Mouse (Mus musculus): ENCODE results near the gene Gm5089. TPM values are rescaled to one million over a fixed set of nuclear protein-coding genes. Genes with fewer than 3 reads are reported as not detected.
A peak's percentile ranks its signal among the peaks of the same experiment; 100 is the strongest.

Gene Gm5089
- polyA plus RNA-seq, 1 experiment from 2014 or later: 1.3 TPM

- peaks cover 23% of the 10 kb centered on the region for H3K4me1 ChIP-seq
- 66% methylated on average over 10 of the region's 10 CpGs for WGBS
- no peaks in the 10 kb centered on the region for H3K9me3 ChIP-seq (replicated peaks)
- H3K36me3 ChIP-seq: no peaks in the 10 kb centered on the region
- H3K27ac ChIP-seq (replicated peaks): peak overlapping the region; percentile 55
- peaks cover 39% of the 10 kb centered on the region for H3K27me3 ChIP-seq (ENCODE audit: low read depth, poor library complexity, severe bottlenecking)
- H3K4me3 ChIP-seq: no peak overlapping the region
- no peak for DNase-seq (ENCODE audit: low spot score)
Measured at GRCm38 (mm10) chr14:122426529-122427203, 24.2 kb downstream of the Gm5089 start.

- Histone ChIP-seq H3K36me3 (no peaks in the 10 kb centered on the region), H3K4me3 (no peak overlapping the region), H3K4me1 (peaks cover 23% of the 10 kb centered on the region), H3K27ac (replicated peaks) (no peak overlapping the region), H3K9me3 (replicated peaks) (no peaks in the 10 kb centered on the region), H3K27me3 (ENCODE audit: low read depth, poor library complexity, severe bottlenecking) (peaks cover 52% of the 10 kb centered on the region)
- 95% methylated on average over 3 of the region's 3 CpGs for WGBS
- no peak for DNase-seq (ENCODE audit: low spot score)
Measured at GRCm38 (mm10) chr14:122424441-122424840, 26.5 kb downstream of the Gm5089 start.

- Histone ChIP-seq H3K4me1 (peaks cover 34% of the 10 kb centered on the region), H3K36me3 (peaks cover 4% of the 10 kb centered on the region; the same call in 1 of the 2 replicates), H3K9me3 (replicated peaks) (0 out of 2 replicates have a peak, but pooled peaks cover 3% of the 10 kb centered on the region), H3K27ac (replicated peaks) (peak overlapping the region; percentile 61), H3K27me3 (ENCODE audit: low read depth, poor library complexity, severe bottlenecking) (peaks cover 62% of the 10 kb centered on the region), H3K4me3 (no peak overlapping the region)
- 11% methylated on average over 4 of the region's 4 CpGs for WGBS
- DNase-seq (ENCODE audit: low spot score): no peak
Measured at GRCm38 (mm10) chr14:122416166-122416771, 34.6 kb downstream of the Gm5089 start.

- Histone ChIP-seq H3K9me3 (replicated peaks) (0 out of 2 replicates have a peak, but pooled peaks cover 3% of the 10 kb centered on the region), H3K4me1 (peaks cover 45% of the 10 kb centered on the region), H3K4me3 (no peak overlapping the region), H3K36me3 (peaks cover 4% of the 10 kb centered on the region; the same call in 1 of the 2 replicates), H3K27ac (replicated peaks) (no peak overlapping the region), H3K27me3 (ENCODE audit: low read depth, poor library complexity, severe bottlenecking) (peaks cover 69% of the 10 kb centered on the region)
- no peak for DNase-seq (ENCODE audit: low spot score)
- WGBS: 93% methylated on average over 2 of the region's 2 CpGs
Measured at GRCm38 (mm10) chr14:122414786-122415185, 36.1 kb downstream of the Gm5089 start.

GRCm38 (mm10) chr14:122413542-122413928 is 37.4 kb downstream of the Gm5089 start:
- Histone ChIP-seq H3K27me3 (ENCODE audit: low read depth, poor library complexity, severe bottlenecking) (peaks cover 69% of the 10 kb centered on the region), H3K27ac (replicated peaks) (peak overlapping the region; percentile 57; the same call in 1 of the 2 replicates), H3K4me1 (peaks cover 50% of the 10 kb centered on the region), H3K9me3 (replicated peaks) (0 out of 2 replicates have a peak, but pooled peaks cover 3% of the 10 kb centered on the region), H3K4me3 (no peak overlapping the region), H3K36me3 (peaks cover 4% of the 10 kb centered on the region; the same call in 1 of the 2 replicates)
- no peak for DNase-seq (ENCODE audit: low spot score)
- 60% methylated on average over 2 of the region's 2 CpGs for WGBS

- WGBS: 62% methylated on average over 2 of the region's 2 CpGs
- Histone ChIP-seq H3K4me1 (peaks cover 53% of the 10 kb centered on the region), H3K9me3 (replicated peaks) (0 out of 2 replicates have a peak, but pooled peaks cover 3% of the 10 kb centered on the region), H3K36me3 (peaks cover 4% of the 10 kb centered on the region; the same call in 1 of the 2 replicates), H3K27me3 (ENCODE audit: low read depth, poor library complexity, severe bottlenecking) (peaks cover 69% of the 10 kb centered on the region), H3K27ac (replicated peaks) (no peak overlapping the region), H3K4me3 (no peak overlapping the region)
- no peak for DNase-seq (ENCODE audit: low spot score)
Measured at GRCm38 (mm10) chr14:122412841-122413541, 37.9 kb downstream of the Gm5089 start.

- no peaks in the 10 kb centered on the region for H3K36me3 ChIP-seq
- peaks cover 85% of the 10 kb centered on the region for H3K4me1 ChIP-seq
- H3K27me3 ChIP-seq (ENCODE audit: low read depth, poor library complexity, severe bottlenecking): peaks cover 99% of the 10 kb centered on the region
- no peaks in the 10 kb centered on the region for H3K9me3 ChIP-seq (replicated peaks)
- H3K27ac ChIP-seq (replicated peaks): peak overlapping the region; percentile 93
- H3K4me3 ChIP-seq: peak overlapping the region; percentile 62
- DNase-seq (ENCODE audit: low spot score): peak; percentile 86
- whole genome bisulfite sequencing: 1% methylated on average over 58 of the region's 58 CpGs
Measured at GRCm38 (mm10) chr14:122406541-122407219, 44.2 kb downstream of the Gm5089 start.

GRCm38 (mm10) chr14:122405897-122406540 is 44.9 kb downstream of the Gm5089 start:
- WGBS: under 1% methylated on average over 18 of the region's 18 CpGs
- peaks cover 85% of the 10 kb centered on the region for H3K4me1 ChIP-seq
- H3K9me3 ChIP-seq (replicated peaks): no peaks in the 10 kb centered on the region
- no peaks in the 10 kb centered on the region for H3K36me3 ChIP-seq
- H3K4me3 ChIP-seq: peak overlapping the region; percentile 62
- DNase-seq (ENCODE audit: low spot score): peak; percentile 50
- H3K27me3 ChIP-seq (ENCODE audit: low read depth, poor library complexity, severe bottlenecking): peaks cover 99% of the 10 kb centered on the region
- H3K27ac ChIP-seq (replicated peaks): peak overlapping the region; percentile 93

GRCm38 (mm10) chr14:122405236-122405635 is 45.7 kb downstream of the Gm5089 start:
- H3K4me3 ChIP-seq: peak overlapping the region; percentile 62
- peaks cover 99% of the 10 kb centered on the region for H3K27me3 ChIP-seq (ENCODE audit: low read depth, poor library complexity, severe bottlenecking)
- WGBS: 44% methylated on average over 12 of the region's 12 CpGs
- no peak for DNase-seq (ENCODE audit: low spot score)
- H3K36me3 ChIP-seq: no peaks in the 10 kb centered on the region
- peaks cover 83% of the 10 kb centered on the region for H3K4me1 ChIP-seq
- no peaks in the 10 kb centered on the region for H3K9me3 ChIP-seq (replicated peaks)
- H3K27ac ChIP-seq (replicated peaks): peak overlapping the region; percentile 93

GRCm38 (mm10) chr14:122404596-122405154 is 46.2 kb downstream of the Gm5089 start:
- Histone ChIP-seq H3K4me3 (peak overlapping the region; percentile 62), H3K27ac (replicated peaks) (peak overlapping the region; percentile 93), H3K9me3 (replicated peaks) (no peaks in the 10 kb centered on the region), H3K36me3 (no peaks in the 10 kb centered on the region), H3K27me3 (ENCODE audit: low read depth, poor library complexity, severe bottlenecking) (peaks cover 99% of the 10 kb centered on the region), H3K4me1 (peaks cover 77% of the 10 kb centered on the region)
- WGBS: 61% methylated on average over 7 of the region's 7 CpGs
- no peak for DNase-seq (ENCODE audit: low spot score)

GRCm38 (mm10) chr14:122403422-122403940 is 47.4 kb downstream of the Gm5089 start:
- H3K4me1 ChIP-seq: peaks cover 73% of the 10 kb centered on the region
- no peaks in the 10 kb centered on the region for H3K36me3 ChIP-seq
- peak overlapping the region; percentile 22; the same call in 1 of the 2 replicates for H3K4me3 ChIP-seq
- WGBS: 55% methylated on average over 3 of the region's 3 CpGs
- H3K27me3 ChIP-seq (ENCODE audit: low read depth, poor library complexity, severe bottlenecking): peaks cover 99% of the 10 kb centered on the region
- no peak for DNase-seq (ENCODE audit: low spot score)
- peak overlapping the region; percentile 60 for H3K27ac ChIP-seq (replicated peaks)
- H3K9me3 ChIP-seq (replicated peaks): no peaks in the 10 kb centered on the region

All from midbrain, embryonic 10.5 days (tissue).